Mouse (Mus musculus) ES-E14 (cell line): ENCODE measurements around the gene Phb. TPM values are rescaled to one million over a fixed set of nuclear protein-coding genes. Genes with fewer than 3 reads are reported as not detected.

Experiments
- DNase-seq: peaks from one replicate; pipeline ENCODE4 v3.0.0-alpha.2; 2013; ENCODE audit warnings: low read depth, low spot score
- H3K27ac ChIP-seq: 2 replicates; pipeline ENCODE4 v1.5.1; 2012; ENCODE audit warnings: low read depth, mild to moderate bottlenecking, low read length, moderate library complexity, mixed read lengths; ENCODE audit not compliant: poor library complexity, insufficient read depth, severe bottlenecking
- H3K36me3 ChIP-seq: 2 replicates; pipeline ENCODE4 v1.6.1; 2012; ENCODE audit warnings: mild to moderate bottlenecking, low read length, moderate library complexity, mixed read lengths; ENCODE audit not compliant: control insufficient read depth, poor library complexity, insufficient read depth, severe bottlenecking
- H3K4me1 ChIP-seq, 2 experiments: fragments of 150-350 bp in 1 of 2; sonication (generic) in 1 of 2; 2 replicates each; pipeline ENCODE4 v1.6.1; 2012; ENCODE audit warnings: low read length in 2 of 2, mild to moderate bottlenecking in 1 of 2, mixed read lengths in 1 of 2; ENCODE audit not compliant: control insufficient read depth in 2 of 2, insufficient read depth in 2 of 2, poor library complexity in 1 of 2
- H3K4me3 ChIP-seq, 2 experiments: fragments of 150-350 bp in 1 of 2; sonication (generic) in 1 of 2; 2 replicates each; pipeline ENCODE4 v1.5.1; 2012; ENCODE audit warnings: low read length in 2 of 2, low read depth in 1 of 2, mild to moderate bottlenecking in 1 of 2, mixed read lengths in 1 of 2; ENCODE audit not compliant: insufficient read depth in 1 of 2, poor library complexity in 1 of 2, severe bottlenecking in 1 of 2
- H3K9ac ChIP-seq: 2 replicates; pipeline ENCODE4 v1.6.1; 2012; ENCODE audit warnings: low read depth, mild to moderate bottlenecking, low read length, mixed read lengths; ENCODE audit not compliant: poor library complexity, insufficient read depth, severe bottlenecking
- H3K9me3 ChIP-seq: fragments of 150-350 bp; sonication (generic); 2 replicates; pipeline ENCODE4 v1.6.1; 2012; ENCODE audit warnings: low read depth, mild to moderate bottlenecking, low read length; ENCODE audit not compliant: control insufficient read depth, insufficient read depth
- CHD2 ChIP-seq: IDR thresholded peaks from 2 replicates; pipeline ENCODE4 v1.6.1; 2014; ENCODE audit warnings: mild to moderate bottlenecking, low read depth, low read length, inconsistent platforms
- HCFC1 ChIP-seq: IDR thresholded peaks from 2 replicates; pipeline ENCODE4 v1.6.1; 2012; ENCODE audit warnings: low read length, inconsistent platforms, borderline replicate concordance; ENCODE audit not compliant: insufficient read depth
- MAFK ChIP-seq: IDR thresholded peaks from 2 replicates; pipeline ENCODE4 v1.6.1; 2014; ENCODE audit warnings: mild to moderate bottlenecking, low read depth, low read length, inconsistent platforms; ENCODE audit not compliant: insufficient read depth
- ZC3H11A ChIP-seq: IDR thresholded peaks from 2 replicates; pipeline ENCODE4 v1.6.1; 2012; ENCODE audit warnings: low read depth, mild to moderate bottlenecking, inconsistent platforms, low read length, borderline replicate concordance
- ZNF384 ChIP-seq: IDR thresholded peaks from 2 replicates; pipeline ENCODE4 v1.6.1; 2012; ENCODE audit warnings: low read depth, low read length, inconsistent platforms
- in situ Hi-C, 2 experiments: fragments of 600-800 bp; cut with MboI; formaldehyde crosslinking; loops; one replicate each; pipeline ENCODE4 v1.15.1; 2025; ENCODE audit warnings: low sequenced_read_pairs in 2 of 2, inconsistent platforms in 1 of 2; ENCODE audit not compliant: unreplicated experiment in 2 of 2
- total RNA-seq: library from RNA; depleted of rRNA; stranded (reverse); fragments of 300-350 nt; gene quantifications from 2 replicates; pipeline ENCODE4 v1.2.3, GENCODE M21; 2012

The Phb gene
- total RNA-seq, 1 experiment: 693 TPM

DNA sequence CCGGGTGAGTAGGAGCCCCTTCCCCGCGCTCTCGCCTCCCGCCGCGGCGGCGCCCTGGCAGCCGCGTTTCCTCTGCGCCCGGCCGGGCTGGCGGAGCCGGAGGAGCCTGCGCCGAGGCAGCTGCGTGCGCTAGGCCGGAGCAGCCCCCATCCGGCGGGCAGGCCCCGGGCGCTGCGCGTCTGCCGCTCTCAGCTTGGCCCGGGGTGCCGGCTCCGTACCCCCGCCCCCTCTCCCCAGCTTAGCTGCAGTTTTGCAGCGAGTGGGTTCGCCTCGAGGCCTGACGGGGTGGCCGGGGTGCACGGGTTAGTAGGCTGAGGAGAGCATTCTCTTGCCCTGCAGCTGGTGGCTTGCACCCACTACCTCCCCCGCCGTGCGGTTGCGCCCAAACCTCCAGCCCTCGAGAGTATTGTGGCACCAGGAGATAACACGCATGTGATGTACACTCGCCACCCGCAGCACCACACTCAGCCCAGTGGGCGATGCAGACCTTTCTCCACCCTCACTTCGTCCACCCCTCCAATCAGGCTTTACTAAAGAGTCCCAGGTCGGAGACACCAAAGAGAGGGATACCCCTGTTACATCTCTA is 46.6 kb downstream of the Phb start:
- in situ Hi-C loops: no loop called here
- no peak for DNase-seq
- TF ChIP-seq HCFC1 (no peak), ZNF384 (no peak), ZC3H11A (no peak), MAFK (no peak), CHD2 (no peak)
- H3K27ac ChIP-seq: peak overlapping the region; percentile 83
- H3K9ac ChIP-seq: peak overlapping the region; percentile 78
- H3K9me3 ChIP-seq: no peaks in the 10 kb centered on the region
- H3K4me3 ChIP-seq: peak overlapping the region; percentile 74 to 81
- no peaks in the 10 kb centered on the region for H3K36me3 ChIP-seq
- H3K4me1 ChIP-seq: peaks cover 9 to 21% of the 10 kb centered on the region in 2 experiments; a peak in 3 of 4 replicates

DNA sequence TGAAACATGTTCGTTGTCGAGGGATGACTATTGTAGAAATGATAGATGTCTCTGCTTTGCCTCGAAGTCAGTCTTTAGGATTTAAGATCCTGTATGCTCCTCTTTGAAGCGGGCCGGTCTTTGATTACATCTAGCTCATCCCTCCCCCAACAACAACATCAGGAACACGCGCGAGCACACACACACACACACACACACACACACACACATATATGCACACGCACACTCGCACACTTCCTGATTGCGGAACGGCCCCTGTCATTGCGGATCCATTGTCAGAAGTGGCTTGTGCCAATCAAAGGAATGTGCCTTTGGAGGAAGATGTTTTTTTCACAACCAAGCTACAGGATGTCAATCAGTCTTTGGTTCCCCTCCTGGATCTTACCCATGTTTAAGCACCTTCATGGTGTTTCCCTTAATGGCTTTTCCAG is 47.1 kb downstream of the Phb start:
- in situ Hi-C loops: no loop called here
- no peak overlapping the region; the same call in 1 of the 2 replicates for H3K27ac ChIP-seq

DNA sequence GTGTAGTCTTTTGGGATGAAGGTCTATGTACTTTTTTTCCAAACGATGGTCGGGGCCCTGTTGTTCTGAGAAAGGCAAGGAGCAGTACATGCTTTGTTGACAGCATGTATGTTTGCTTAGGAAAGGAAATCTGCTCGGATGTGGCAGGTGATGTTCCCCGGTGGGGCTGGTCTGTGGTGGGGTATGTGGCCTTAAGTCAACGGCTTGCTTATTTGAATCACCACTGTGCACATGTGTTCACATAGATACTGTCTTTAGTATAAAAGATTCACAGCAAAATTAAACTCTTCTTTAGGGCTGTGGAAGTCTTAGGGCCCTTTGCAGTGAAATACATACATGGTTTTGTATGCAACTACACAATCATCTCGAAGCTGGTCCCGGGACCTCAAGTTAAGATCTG is 47.7 kb downstream of the Phb start:
- peak overlapping the region; percentile 78; the same call in 1 of the 2 replicates for H3K9ac ChIP-seq
- no peak overlapping the region for H3K27ac ChIP-seq
- in situ Hi-C loops: no loop called here
- DNase-seq: no peak
- H3K4me3 ChIP-seq: peak overlapping the region; percentile 74 to 81
- H3K4me1 ChIP-seq: peaks cover 11 to 18% of the 10 kb centered on the region in 2 experiments; a peak in 3 of 4 replicates
- H3K36me3 ChIP-seq: no peaks in the 10 kb centered on the region
- TF ChIP-seq MAFK: no peak
- TF ChIP-seq ZNF384: no peak
- TF ChIP-seq CHD2: no peak
- TF ChIP-seq ZC3H11A: no peak
- TF ChIP-seq HCFC1: no peak
- H3K9me3 ChIP-seq: no peaks in the 10 kb centered on the region

More for the DNA sequence above, 47.1 kb downstream of the Phb start:
- Histone ChIP-seq H3K4me3 (peak overlapping the region; percentile 74 to 81), H3K4me1 (peaks cover 9 to 18% of the 10 kb centered on the region in 2 experiments; a peak in 3 of 4 replicates), H3K36me3 (no peaks in the 10 kb centered on the region), H3K9ac (peak overlapping the region; percentile 78), H3K9me3 (no peaks in the 10 kb centered on the region)
- TF ChIP-seq CHD2 (no peak), ZC3H11A (no peak), MAFK (no peak), HCFC1 (no peak), ZNF384 (no peak)
- no peak for DNase-seq

DNA sequence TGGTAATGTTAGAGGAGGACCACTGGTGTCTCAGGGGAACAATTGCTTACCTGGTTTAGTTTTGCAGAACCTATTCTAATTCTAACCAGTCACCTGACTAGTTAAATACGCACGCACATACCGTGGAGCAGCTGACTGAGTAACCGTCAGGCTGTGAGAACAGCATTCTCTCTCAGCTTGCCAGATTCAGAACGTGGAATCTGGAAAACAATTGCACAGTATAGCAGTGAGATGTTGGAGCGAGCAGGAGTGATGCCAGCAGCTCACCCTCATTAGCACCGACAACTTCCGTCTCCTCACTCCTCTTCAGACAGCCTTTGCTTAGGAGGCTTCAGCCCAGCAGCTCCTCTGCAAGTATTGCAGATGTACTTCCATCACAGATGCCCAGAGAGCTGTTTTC is 49.4 kb downstream of the Phb start:
- no peaks in the 10 kb centered on the region for H3K9me3 ChIP-seq
- no peak for TF ChIP-seq MAFK
- no peak for TF ChIP-seq ZNF384
- no peak for TF ChIP-seq HCFC1
- TF ChIP-seq ZC3H11A: no peak
- no peak for TF ChIP-seq CHD2
- peaks cover 9 to 20% of the 10 kb centered on the region in 2 experiments; a peak in 3 of 4 replicates for H3K4me1 ChIP-seq
- H3K4me3 ChIP-seq: no peak overlapping the region
- in situ Hi-C loops: no loop called here
- no peak overlapping the region for H3K27ac ChIP-seq
- no peak for DNase-seq
- H3K36me3 ChIP-seq: no peaks in the 10 kb centered on the region
- H3K9ac ChIP-seq: no peak overlapping the region
